Mouse (Mus musculus) B cell, adult 2 months (primary cell): ENCODE results near the gene Vmn1r19.
"Not testable (repeated sequence)": the region's sequence is repeated elsewhere in the genome, so short reads cannot be mapped to it uniquely, and the experiment has no call there.

ENCODE experiments used
- DNase-seq, 2 experiments: peaks; one replicate each; pipeline ENCODE4 v3.0.0; 2022

Vmn1r19 gene

GRCm38 (mm10) chr6:57403480-57403879 is at the start of gene Vmn1r19:
Vmn1r19 (plus strand) TSS chr6:57403780.
- not testable (repeated sequence) for DNase-seq

- DNase-seq = no peak
These were observed 46.7 kb upstream of the Vmn1r19 start for GRCm38 (mm10) chr6:57356864-57357263.

DNA sequence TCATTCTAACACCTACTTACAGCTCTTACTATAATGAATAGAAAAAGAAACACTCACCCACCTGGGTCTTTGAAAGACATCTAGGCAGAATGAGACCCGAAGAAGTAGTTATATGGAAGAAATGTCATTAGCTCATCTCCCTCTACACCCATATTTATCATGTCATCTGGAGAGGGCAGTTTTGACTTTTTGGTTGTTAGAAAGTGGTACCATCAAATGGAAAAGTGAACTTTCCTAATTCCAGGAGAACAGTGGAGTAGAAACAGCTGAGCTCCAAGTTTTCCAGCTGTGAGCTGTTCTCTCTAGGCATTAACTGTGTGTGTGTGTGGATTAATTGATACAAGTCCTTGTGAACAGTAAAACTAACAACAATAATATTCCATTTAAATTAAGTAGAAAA is 40.0 kb upstream of the Vmn1r19 start, which contains the start of gene Vmn1r17:
Vmn1r17 (minus strand) TSS at position 101 of the 400 bp plus-strand sequence.
- DNase-seq = no peak

- not testable (repeated sequence) for DNase-seq
These were observed 37.7 kb upstream of the Vmn1r19 start for GRCm38 (mm10) chr6:57365866-57366265.

GRCm38 (mm10) chr6:57367496-57367895 is 36.1 kb upstream of the Vmn1r19 start:
- no peak for DNase-seq

DNA sequence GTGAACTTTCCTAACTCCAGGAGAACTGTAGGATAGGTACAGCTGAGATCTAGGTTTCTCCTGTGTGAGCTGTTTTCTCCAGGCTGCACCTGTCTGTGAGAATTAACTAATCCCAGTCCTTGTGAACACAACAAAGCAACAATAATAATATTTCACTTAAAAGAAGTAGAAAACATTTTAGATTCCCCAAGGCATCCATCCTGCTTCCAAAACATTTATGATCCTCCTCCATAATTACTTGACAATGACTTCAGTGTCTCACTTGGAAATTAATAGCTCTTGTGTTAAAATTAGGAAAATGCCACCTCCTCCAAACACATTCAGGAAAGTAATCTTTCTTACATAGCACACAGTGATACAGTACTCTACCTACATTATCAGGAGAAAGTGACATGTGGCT is 7.9 kb upstream of the Vmn1r19 start, which contains the start of gene Vmn1r18:
Vmn1r18 (minus strand) TSS at position 101 of the 400 bp plus-strand sequence.
- no peak for DNase-seq

DNA sequence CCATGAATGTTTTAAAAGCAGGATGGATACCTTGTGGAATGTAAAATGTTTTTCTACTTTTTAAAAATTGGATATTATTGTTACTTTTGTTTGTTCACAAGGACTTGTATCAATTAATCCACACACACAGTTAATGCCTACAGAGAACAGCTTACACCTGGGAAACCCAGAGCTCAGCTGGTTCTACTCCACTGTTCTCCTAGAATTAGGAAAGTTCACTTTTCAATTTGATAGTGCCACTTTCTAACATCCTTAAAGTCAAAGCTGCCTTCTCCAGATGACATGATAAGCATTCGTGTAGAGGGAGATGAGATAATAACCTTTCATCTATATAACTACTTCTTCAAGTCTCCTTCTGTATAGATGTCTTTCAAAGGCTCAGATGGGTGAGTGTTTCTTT is 25.1 kb downstream of the Vmn1r19 start, which contains the start of gene Vmn1r20:
Vmn1r20 (plus strand) TSS at position 301 of the 400 bp plus-strand sequence.
- DNase-seq = no peak

DNA sequence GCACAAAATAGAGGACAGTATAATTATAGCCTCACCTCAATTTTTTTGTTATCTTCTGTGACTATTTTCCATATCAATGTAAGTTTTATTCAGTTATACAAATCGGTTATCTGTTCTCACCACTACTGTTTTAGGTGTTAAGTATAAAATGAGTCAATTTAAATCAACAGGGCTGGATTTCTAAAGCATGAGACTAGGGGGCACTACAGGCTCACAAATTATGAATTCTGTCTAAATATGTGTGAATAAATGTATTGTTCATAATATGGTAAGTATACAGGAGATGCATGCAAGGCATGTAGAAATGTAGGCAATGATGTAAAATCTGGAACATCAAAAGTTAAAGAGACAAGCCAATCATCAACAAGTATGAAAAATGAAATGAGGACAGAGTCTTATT is 27.6 kb downstream of the Vmn1r19 start:
- DNase-seq = peak; percentile 14 to 20
